Comparison of ENCODE assay signal across 18 mouse cellular contexts in the genomic region with DNA sequence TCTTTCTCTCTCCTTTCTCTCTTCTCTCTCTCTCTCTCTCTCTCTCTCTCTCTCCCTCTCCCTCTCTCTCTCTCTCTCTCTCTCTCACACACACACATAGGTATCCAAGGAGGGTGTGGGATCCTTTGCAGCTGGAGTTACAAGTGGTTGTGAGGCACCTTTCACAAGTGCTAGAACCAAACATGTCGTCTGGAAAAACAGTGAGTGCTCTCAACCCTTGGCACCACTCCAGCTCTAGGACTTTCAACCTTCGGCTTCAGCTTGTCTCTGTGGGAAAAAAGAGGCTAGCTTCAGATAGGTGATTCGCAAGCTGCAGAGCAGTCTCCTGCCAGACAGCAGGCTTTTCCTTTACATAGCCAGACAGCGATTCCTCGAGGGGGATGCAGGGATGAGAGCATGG. TPM values are rescaled to one million over a fixed set of nuclear protein-coding genes. Genes with fewer than 3 reads are reported as not detected.
DNase-seq lines count a peak whose midpoint lies in the region; ATAC-seq and TF ChIP-seq lines count a peak whose summit lies in the region.
"Had no signal": no experiment of that assay in that cellular context is flagged by ENCODE, and none has a peak within 500 bp of the region (broad histone marks: within the 10 kb centered on the region; RNA-seq: fewer than 3 reads in every experiment).

No protein-coding gene starts in this region.

- H3K27ac ChIP-seq in stomach, postnatal 0 days (replicated peaks), result no peak overlapping the region
- no peak overlapping the region for H3K27ac ChIP-seq in forebrain, postnatal 0 days (ENCODE audit: low read depth, low read length)
- H3K27ac ChIP-seq in embryonic facial prominence, embryonic 10.5 days (replicated peaks), result no peak overlapping the region
- H3K27ac ChIP-seq: heart, adult 2 months; hindbrain, embryonic 10.5 days; left cerebral cortex, adult 2 months; limb, embryonic 15.5 days; macrophage; neural tube, embryonic 13.5 days had no signal

- no peaks in the 10 kb centered on the region for H3K9me3 ChIP-seq in stomach, postnatal 0 days (ENCODE audit: control insufficient read depth, low read length)
- H3K9me3 ChIP-seq in forebrain, postnatal 0 days (ENCODE audit: low read length), result no peaks in the 10 kb centered on the region
- no peaks in the 10 kb centered on the region for H3K9me3 ChIP-seq in embryonic facial prominence, embryonic 10.5 days
- H3K9me3 ChIP-seq: hindbrain, embryonic 10.5 days; limb, embryonic 15.5 days; neural tube, embryonic 13.5 days had no signal

- no peak for ATAC-seq in stomach, postnatal 0 days (ENCODE audit: low FRiP score, low TSS enrichment)
- no peak for ATAC-seq in forebrain, postnatal 0 days
- ATAC-seq: midbrain, embryonic 16.5 days had no signal

- no peaks in the 10 kb centered on the region for H3K27me3 ChIP-seq in stomach, postnatal 0 days (ENCODE audit: control insufficient read depth, insufficient read depth, low read length)
- no peaks in the 10 kb centered on the region for H3K27me3 ChIP-seq in forebrain, postnatal 0 days (ENCODE audit: insufficient read depth, low read length)
- H3K27me3 ChIP-seq in embryonic facial prominence, embryonic 10.5 days (replicated peaks; ENCODE audit: low read depth, poor library complexity, severe bottlenecking), result 0 out of 2 replicates have a peak, but pooled peaks cover 3% of the 10 kb centered on the region
- H3K27me3 ChIP-seq: limb, embryonic 15.5 days had no signal

- no peak overlapping the region for H3K4me3 ChIP-seq in stomach, postnatal 0 days (ENCODE audit: low read depth, low read length)
- no peak overlapping the region for H3K4me3 ChIP-seq in forebrain, postnatal 0 days (ENCODE audit: low read depth, low read length)
- H3K4me3 ChIP-seq in embryonic facial prominence, embryonic 10.5 days, result no peak overlapping the region
- H3K4me3 ChIP-seq: heart, adult 2 months; hindbrain, embryonic 10.5 days; left cerebral cortex, adult 2 months; limb, embryonic 15.5 days; neural tube, embryonic 13.5 days had no signal

- peak; percentile 29 to 39 for DNase-seq in heart, postnatal 10 days
- DNase-seq in heart, adult 9 months (ENCODE audit: low spot score in 2 of 2), result no peak
- peak; percentile 20 for DNase-seq in MN1 (ENCODE audit: low spot score)
- DNase-seq in kidney, postnatal 10 days, result peak; percentile 68
- DNase-seq in lung, postnatal 14 days, result peak; percentile 64
- DNase-seq in stomach, postnatal 0 days (ENCODE audit: low spot score), result no peak
- DNase-seq in forebrain, postnatal 0 days, result no peak
- no peak for DNase-seq in embryonic facial prominence, embryonic 10.5 days (ENCODE audit: low spot score)
- DNase-seq: cerebellum, adult 8-10 months; embryo, embryonic 11 days; heart, adult 2 months had no signal

- H3K4me2 ChIP-seq in stomach, postnatal 0 days (replicated peaks; ENCODE audit: low read depth), result no peak overlapping the region
- no peak overlapping the region for H3K4me2 ChIP-seq in forebrain, postnatal 0 days (ENCODE audit: low read depth)
- H3K4me2 ChIP-seq: limb, embryonic 15.5 days; neural tube, embryonic 13.5 days had no signal

- WGBS in stomach, postnatal 0 days, result 32% methylated on average over 5 of the region's 5 CpGs
- 46% methylated on average over 5 of the region's 5 CpGs for WGBS in forebrain, postnatal 0 days
- 73% methylated on average over 5 of the region's 5 CpGs for WGBS in embryonic facial prominence, embryonic 10.5 days

- no peak overlapping the region for H3K9ac ChIP-seq in stomach, postnatal 0 days (ENCODE audit: low read length)
- no peak overlapping the region for H3K9ac ChIP-seq in forebrain, postnatal 0 days
- H3K9ac ChIP-seq: limb, embryonic 15.5 days; neural tube, embryonic 13.5 days had no signal

- TF ChIP-seq EP300 in stomach, postnatal 0 days (optimal IDR thresholded peaks at IDR 0.05), result no peak

- TF ChIP-seq CTCF in stomach, postnatal 0 days (IDR thresholded peaks at IDR 0.05; ENCODE audit: low read depth), result no peak
- no peak for TF ChIP-seq CTCF in forebrain, postnatal 0 days (IDR thresholded peaks at IDR 0.05; ENCODE audit: low read depth)

- H3K4me1 ChIP-seq in stomach, postnatal 0 days (replicated peaks; ENCODE audit: control insufficient read depth, insufficient read depth), result no peaks in the 10 kb centered on the region
- H3K4me1 ChIP-seq in forebrain, postnatal 0 days (ENCODE audit: insufficient read depth), result 0 out of 2 replicates have a peak, but pooled peaks cover 9% of the 10 kb centered on the region
- peaks cover 13% of the 10 kb centered on the region for H3K4me1 ChIP-seq in embryonic facial prominence, embryonic 10.5 days

- H3K36me3 ChIP-seq in stomach, postnatal 0 days (ENCODE audit: control insufficient read depth, insufficient read depth, low read length), result no peaks in the 10 kb centered on the region
- no peaks in the 10 kb centered on the region for H3K36me3 ChIP-seq in forebrain, postnatal 0 days (ENCODE audit: insufficient read depth)
- H3K36me3 ChIP-seq in embryonic facial prominence, embryonic 10.5 days (replicated peaks), result no peaks in the 10 kb centered on the region
- H3K36me3 ChIP-seq: hindbrain, embryonic 10.5 days; limb, embryonic 15.5 days; neural tube, embryonic 13.5 days had no signal

- intact Hi-C loops in heart, postnatal 10 days (cut with DNase I), result loop anchor here (5.0 kb wide), 2 partner anchors 94 to 289 kb away; no protein-coding TSS in a partner anchor

RNA-seq across cellular contexts. Expression of gene Tmem242, which starts 3.7 kb away (rescaled TPM):
- 100 to 1,000 TPM; 124 to 126 TPM for total RNA-seq in heart, postnatal 10 days (2021)
- 101 TPM in 2 replicates for polyA plus RNA-seq in stomach, postnatal 0 days (2015; fragmentation: Nextera tagmentation; extraction: Ambion mirVana)
- total RNA-seq in forebrain, postnatal 0 days (2014; rRNA removed), result 96.4 and 180 TPM in 2 replicates
- 122 and 123 TPM in 2 replicates for polyA plus RNA-seq in forebrain, postnatal 0 days (2015; fragmentation: Nextera tagmentation; extraction: Ambion mirVana)
- polyA plus RNA-seq in embryonic facial prominence, embryonic 10.5 days (2016; fragmentation: Nextera tagmentation; extraction: Ambion mirVana), result 135 and 137 TPM in 2 replicates

RNA-seq across cellular contexts. Expression of gene Ldhal6b, which starts 25.2 kb away (rescaled TPM):
- total RNA-seq in heart, postnatal 10 days (2021), result 1 to 10 TPM in 1 of 2 experiments, under 1 TPM in 1; 0.82 to 1.4 TPM
- polyA plus RNA-seq in stomach, postnatal 0 days (2015; fragmentation: Nextera tagmentation; extraction: Ambion mirVana), result 0.06 TPM in 1 of 2 replicates, not detected in the other
- 0.15 and 1.3 TPM in 2 replicates for total RNA-seq in forebrain, postnatal 0 days (2014; rRNA removed)
- 0.16 TPM in 1 of 2 replicates, not detected in the other for polyA plus RNA-seq in forebrain, postnatal 0 days (2015; fragmentation: Nextera tagmentation; extraction: Ambion mirVana)
- not detected in 2 replicates for polyA plus RNA-seq in embryonic facial prominence, embryonic 10.5 days (2016; fragmentation: Nextera tagmentation; extraction: Ambion mirVana)
- polyA plus RNA-seq: limb, embryonic 15.5 days; stomach, embryonic 16.5 days had no signal

RNA-seq across cellular contexts. Expression of gene Zdhhc14, which starts 48.6 kb away (rescaled TPM):
- total RNA-seq in heart, postnatal 10 days (2021), result 1 to 10 TPM; 3.6 TPM
- polyA plus RNA-seq in stomach, postnatal 0 days (2015; fragmentation: Nextera tagmentation; extraction: Ambion mirVana), result 1.7 and 2.2 TPM in 2 replicates
- 16.3 and 16.7 TPM in 2 replicates for total RNA-seq in forebrain, postnatal 0 days (2014; rRNA removed)
- polyA plus RNA-seq in forebrain, postnatal 0 days (2015; fragmentation: Nextera tagmentation; extraction: Ambion mirVana), result 6.7 and 9.9 TPM in 2 replicates
- polyA plus RNA-seq in embryonic facial prominence, embryonic 10.5 days (2016; fragmentation: Nextera tagmentation; extraction: Ambion mirVana), result 1.2 TPM in 2 replicates

Comparison
In these comparisons a context has a peak if more than half of its experiments do, and no peak if none do; other contexts are left out.
1. DNase-seq: peak in heart, postnatal 10 days (2 of 2), MN1 (single experiment), kidney, postnatal 10 days (single experiment) and lung, postnatal 14 days (single experiment); none in heart, adult 9 months (0 of 2), stomach, postnatal 0 days (single experiment), forebrain, postnatal 0 days (single experiment) and embryonic facial prominence, embryonic 10.5 days (single experiment).